Mouse (Mus musculus): Measurements from ENCODE around the gene Gm10376. TPM values are rescaled to one million over a fixed set of nuclear protein-coding genes. Genes with fewer than 3 reads are reported as not detected.
"Not testable (repeated sequence)": the region's sequence is repeated elsewhere in the genome, so short reads cannot be mapped to it uniquely, and the experiment has no call there.

Gm10376 gene
- not detected in 2 replicates for polyA plus RNA-seq (2016; fragmentation: Nextera tagmentation; extraction: Ambion mirVana)

- DNase-seq (ENCODE audit: low spot score); H3K27ac ChIP-seq: not testable (repeated sequence)
Measured at GRCm38 (mm10) chr14:43015528-43015927, at the start of gene Gm10376. TSS of gene Gm10376 (minus strand) at chr14:43015628.

GRCm38 (mm10) chr14:43060179-43060578 is 44.8 kb upstream of the Gm10376 start:
- 77% methylated on average over 4 of the region's 4 CpGs for WGBS
- not testable (repeated sequence) for H3K27ac ChIP-seq; H3K36me3 ChIP-seq; H3K4me3 ChIP-seq; H3K27me3 ChIP-seq (ENCODE audit: insufficient read depth, poor library complexity, severe bottlenecking); H3K4me1 ChIP-seq (replicated peaks); DNase-seq (ENCODE audit: low spot score)
- peaks cover 12% of the 10 kb centered on the region for H3K9me3 ChIP-seq

More at GRCm38 (mm10) chr14:43015528-43015927, at the start of gene Gm10376:
- H3K27me3 ChIP-seq (ENCODE audit: insufficient read depth, poor library complexity, severe bottlenecking); H3K4me3 ChIP-seq; H3K9me3 ChIP-seq; H3K36me3 ChIP-seq; H3K4me1 ChIP-seq (replicated peaks): not testable (repeated sequence)

- H3K27ac ChIP-seq; H3K4me3 ChIP-seq; H3K27me3 ChIP-seq (ENCODE audit: insufficient read depth, poor library complexity, severe bottlenecking); H3K4me1 ChIP-seq (replicated peaks); DNase-seq (ENCODE audit: low spot score); H3K36me3 ChIP-seq: not testable (repeated sequence)
- WGBS: 84% methylated on average over 3 of the region's 3 CpGs
- peaks cover 12% of the 10 kb centered on the region for H3K9me3 ChIP-seq
Measured at GRCm38 (mm10) chr14:43058063-43058462, 42.6 kb upstream of the Gm10376 start.

- not testable (repeated sequence) for H3K27me3 ChIP-seq (ENCODE audit: insufficient read depth, poor library complexity, severe bottlenecking); H3K36me3 ChIP-seq; H3K9me3 ChIP-seq; H3K27ac ChIP-seq; H3K4me1 ChIP-seq (replicated peaks); DNase-seq (ENCODE audit: low spot score); H3K4me3 ChIP-seq
- 100% methylated on average over 1 of the region's 1 CpGs for WGBS
Measured at GRCm38 (mm10) chr14:42993524-42993923, 21.9 kb downstream of the Gm10376 start, which contains the start of gene Gm8082. TSS of gene Gm8082 (minus strand) at chr14:42993624.

Other genes with a start within 250 kb of the Gm10376 start
- not detected in 2 replicates for gene Gm3015, start 246.8 kb downstream of the Gm10376 start, polyA plus RNA-seq (2016; fragmentation: Nextera tagmentation; extraction: Ambion mirVana)
- gene Gm10377, start 217.6 kb downstream of the Gm10376 start, polyA plus RNA-seq (2016; fragmentation: Nextera tagmentation; extraction: Ambion mirVana): not detected in 2 replicates
- not detected in 2 replicates for gene Gm21977, start 162.2 kb downstream of the Gm10376 start, polyA plus RNA-seq (2016; fragmentation: Nextera tagmentation; extraction: Ambion mirVana)
- not detected in 2 replicates for gene Gm8082, start 22.0 kb downstream of the Gm10376 start, polyA plus RNA-seq (2016; fragmentation: Nextera tagmentation; extraction: Ambion mirVana)
- not detected in 2 replicates for gene Gm8094, start 61.0 kb upstream of the Gm10376 start, polyA plus RNA-seq (2016; fragmentation: Nextera tagmentation; extraction: Ambion mirVana)
- gene Gm8104, start 85.0 kb upstream of the Gm10376 start, polyA plus RNA-seq (2016; fragmentation: Nextera tagmentation; extraction: Ambion mirVana): not detected in 2 replicates
- not detected in 2 replicates for gene Gm7233, start 164.2 kb upstream of the Gm10376 start, polyA plus RNA-seq (2016; fragmentation: Nextera tagmentation; extraction: Ambion mirVana)
- gene Gm8122, start 219.7 kb upstream of the Gm10376 start, polyA plus RNA-seq (2016; fragmentation: Nextera tagmentation; extraction: Ambion mirVana): not detected in 2 replicates
- gene Gm8126, start 243.0 kb upstream of the Gm10376 start, polyA plus RNA-seq (2016; fragmentation: Nextera tagmentation; extraction: Ambion mirVana): not detected in 2 replicates

All from hindbrain, embryonic 10.5 days (tissue).